Mouse (Mus musculus) left cerebral cortex, adult 2 months (tissue): ENCODE results near the gene Dab1. TPM values are rescaled to one million over a fixed set of nuclear protein-coding genes. Genes with fewer than 3 reads are reported as not detected.

Experiments used
- DNase-seq, 2 experiments: peaks; one replicate each; pipeline ENCODE4 v3.0.0; 2021 to 2022; ENCODE audit warnings: low spot score in 2 of 2, mixed read lengths in 1 of 2; ENCODE audit errors: extremely low spot score in 1 of 2
- H3K27ac ChIP-seq: fragments of 200-600 bp; 2 replicates; pipeline ENCODE4 v1.8.1; 2022
- H3K4me3 ChIP-seq: fragments of 200-600 bp; 2 replicates; pipeline ENCODE4 v1.8.1; 2022
- CTCF ChIP-seq: fragments of 200-600 bp; IDR thresholded peaks from 2 replicates; pipeline ENCODE4 v1.8.1; 2022; ENCODE audit warnings: antibody characterized with exemption, mild to moderate bottlenecking, moderate library complexity
- intact Hi-C: fragments of 180-260 bp; cut with DNase I; formaldehyde crosslinking; loops from one replicate; pipeline ENCODE4 v1.15.1; 2025
- total RNA-seq, 2 experiments: library from RNA; stranded (reverse); gene quantifications; 2 replicates each; pipeline ENCODE4 v1.2.3; 2021

Gene Dab1
- total RNA-seq, 2 experiments from 2014 or later = 121 to 131 TPM

- DNase-seq = no peak
- H3K4me3 ChIP-seq = no peak overlapping the region
- intact Hi-C loops = no loop called here
Measured at GRCm38 (mm10) chr4:104563512-104563911, 944.4 kb downstream of the Dab1 start.

GRCm38 (mm10) chr4:104570523-104570922 lies 951.4 kb downstream of the Dab1 start:
- intact Hi-C loops = no loop called here
- no peak overlapping the region for H3K27ac ChIP-seq
- TF ChIP-seq CTCF = peak; percentile 22; the same call in 1 of the 2 replicates
- DNase-seq = no peak
- H3K4me3 ChIP-seq = no peak overlapping the region

More at GRCm38 (mm10) chr4:104563512-104563911, 944.4 kb downstream of the Dab1 start:
- TF ChIP-seq CTCF = no peak
- H3K27ac ChIP-seq = no peak overlapping the region

GRCm38 (mm10) chr4:104572440-104572839 lies 953.3 kb downstream of the Dab1 start:
- DNase-seq = no peak
- TF ChIP-seq CTCF = no peak
- no peak overlapping the region for H3K27ac ChIP-seq
- intact Hi-C loops = no loop called here
- no peak overlapping the region for H3K4me3 ChIP-seq

- DNase-seq = no peak
- no peak for TF ChIP-seq CTCF
- no peak overlapping the region for H3K4me3 ChIP-seq
- H3K27ac ChIP-seq = no peak overlapping the region
- intact Hi-C loops = no loop called here
Measured at GRCm38 (mm10) chr4:104573419-104573818, 954.3 kb downstream of the Dab1 start.

GRCm38 (mm10) chr4:104578370-104578769 lies 959.2 kb downstream of the Dab1 start:
- Histone ChIP-seq H3K27ac (no peak overlapping the region), H3K4me3 (no peak overlapping the region)
- intact Hi-C loops = no loop called here
- no peak for DNase-seq
- TF ChIP-seq CTCF = no peak

GRCm38 (mm10) chr4:104579946-104580544 lies 960.9 kb downstream of the Dab1 start:
- DNase-seq = no peak
- no peak overlapping the region for H3K27ac ChIP-seq
- TF ChIP-seq CTCF = no peak
- intact Hi-C loops = no loop called here
- H3K4me3 ChIP-seq = no peak overlapping the region

GRCm38 (mm10) chr4:104582726-104583125 lies 963.6 kb downstream of the Dab1 start:
- DNase-seq = no peak
- H3K27ac ChIP-seq = no peak overlapping the region
- no peak overlapping the region for H3K4me3 ChIP-seq
- intact Hi-C loops = no loop called here
- TF ChIP-seq CTCF = no peak

GRCm38 (mm10) chr4:104587826-104588225 lies 968.7 kb downstream of the Dab1 start:
- TF ChIP-seq CTCF = no peak
- H3K27ac ChIP-seq = no peak overlapping the region
- no peak overlapping the region for H3K4me3 ChIP-seq
- intact Hi-C loops = no loop called here
- DNase-seq = no peak

- Histone ChIP-seq H3K27ac (0 out of 2 replicates have a peak overlapping the region, but pooled peaks have one; percentile 7), H3K4me3 (no peak overlapping the region)
- DNase-seq = no peak
- intact Hi-C loops = loop anchor here (2.0 kb wide), 2 partner anchors 64 to 136 kb away; no protein-coding TSS in a partner anchor
- no peak for TF ChIP-seq CTCF
Measured at GRCm38 (mm10) chr4:104596936-104597335, 977.8 kb downstream of the Dab1 start.

GRCm38 (mm10) chr4:104597490-104598465 lies 978.6 kb downstream of the Dab1 start:
- intact Hi-C loops = loop anchor here (2.0 kb wide), 2 partner anchors 65 to 137 kb away; no protein-coding TSS in a partner anchor

GRCm38 (mm10) chr4:104602804-104603203 lies 983.6 kb downstream of the Dab1 start:
- DNase-seq = no peak
- H3K27ac ChIP-seq = no peak overlapping the region
- TF ChIP-seq CTCF = no peak

More at GRCm38 (mm10) chr4:104597490-104598465, 978.6 kb downstream of the Dab1 start:
- H3K27ac ChIP-seq = peak overlapping the region; percentile 7; the same call in 1 of the 2 replicates
- no peak overlapping the region for H3K4me3 ChIP-seq
- TF ChIP-seq CTCF = no peak
- no peak for DNase-seq

GRCm38 (mm10) chr4:104604298-104604697 lies 985.1 kb downstream of the Dab1 start:
- TF ChIP-seq CTCF = no peak
- DNase-seq = no peak
- H3K27ac ChIP-seq = no peak overlapping the region
- intact Hi-C loops = no loop called here
- H3K4me3 ChIP-seq = no peak overlapping the region

More at GRCm38 (mm10) chr4:104602804-104603203, 983.6 kb downstream of the Dab1 start:
- H3K4me3 ChIP-seq = no peak overlapping the region
- intact Hi-C loops = no loop called here
